Mouse (Mus musculus) forebrain, embryonic 15.5 days (tissue): ENCODE measurements at regions not wholly inside any gene's neighbourhood (a gene's known extent, or its start where the extent isn't known, plus 50 kb on each side); places are given as distances from the start of the nearest gene placed in this dataset.
A peak's percentile ranks its signal among the peaks of the same experiment; 100 is the strongest.

Experiments
- ATAC-seq: fragments of 200-750 bp; cut with Nextera tagmentation; replicated peaks from 2 replicates; pipeline ENCODE4 v1.8.0; 2017; ENCODE audit warnings: mild to moderate bottlenecking, moderate TSS enrichment, moderate library complexity
- H3K27ac ChIP-seq: fragments of 300-500 bp; sonication (generic); replicated peaks from 2 replicates; pipeline ENCODE4 v1.5.1; 2015; ENCODE audit warnings: mild to moderate bottlenecking, inconsistent platforms
- H3K27me3 ChIP-seq: fragments of 300-500 bp; sonication (generic); 2 replicates; pipeline ENCODE4 v1.6.1; 2015; ENCODE audit warnings: inconsistent platforms
- H3K36me3 ChIP-seq: fragments of 300-500 bp; sonication (generic); 2 replicates; pipeline ENCODE4 v1.6.1; 2015; ENCODE audit warnings: mild to moderate bottlenecking, inconsistent platforms
- H3K4me1 ChIP-seq: fragments of 300-500 bp; sonication (generic); 2 replicates; pipeline ENCODE4 v1.6.1; 2015; ENCODE audit warnings: inconsistent platforms
- H3K4me2 ChIP-seq: fragments of 300-500 bp; sonication (generic); replicated peaks from 2 replicates; pipeline ENCODE4 v1.6.1; 2015; ENCODE audit warnings: mild to moderate bottlenecking, inconsistent platforms
- H3K4me3 ChIP-seq: fragments of 300-500 bp; sonication (generic); 2 replicates; pipeline ENCODE4 v1.5.1; 2015; ENCODE audit warnings: mild to moderate bottlenecking, inconsistent platforms
- H3K9ac ChIP-seq: fragments of 300-500 bp; sonication (generic); replicated peaks from 2 replicates; pipeline ENCODE4 v1.6.1; 2015; ENCODE audit warnings: mild to moderate bottlenecking, inconsistent platforms
- H3K9me3 ChIP-seq: fragments of 300-500 bp; sonication (generic); 2 replicates; pipeline ENCODE4 v1.6.1; 2016; ENCODE audit warnings: inconsistent platforms
- WGBS: fragments of 180-500 bp; shearing (Covaris S2); methylation state at CpG from one replicate; pipeline ENCODE4 v1.1.7; 2015; ENCODE audit warnings: mixed read lengths; 5-methylcytosine and 5-hydroxymethylcytosine counted together

DNA sequence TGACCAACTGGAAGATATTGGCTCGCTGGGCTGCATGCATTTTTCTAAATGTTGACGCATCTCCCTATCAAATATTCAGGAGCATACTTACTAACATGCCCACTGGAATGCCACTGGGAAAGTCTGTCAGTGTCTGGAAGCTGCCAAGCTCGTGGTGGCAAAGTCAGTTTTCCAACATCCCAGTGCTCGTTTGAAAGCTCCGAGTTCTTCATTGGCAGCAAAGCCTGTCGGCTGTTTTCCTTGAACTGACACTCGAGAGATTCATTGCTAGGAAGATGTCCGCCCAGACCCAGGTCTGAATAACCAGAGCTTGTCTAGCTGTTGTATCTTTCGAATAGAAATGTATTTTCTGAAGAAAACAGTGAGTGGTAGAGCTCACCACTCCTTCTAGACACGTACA, 72.1 kb downstream of the Fam43a start:
- Histone ChIP-seq H3K9ac (no peak overlapping the region), H3K4me2 (no peak overlapping the region), H3K4me1 (0 out of 2 replicates have a peak, but pooled peaks cover 5% of the 10 kb centered on the region), H3K27ac (no peak overlapping the region), H3K36me3 (no peaks in the 10 kb centered on the region), H3K4me3 (no peak overlapping the region), H3K9me3 (no peaks in the 10 kb centered on the region), H3K27me3 (no peaks in the 10 kb centered on the region)
- no peak for ATAC-seq
- WGBS: 63% methylated on average over 10 of the region's 10 CpGs

DNA sequence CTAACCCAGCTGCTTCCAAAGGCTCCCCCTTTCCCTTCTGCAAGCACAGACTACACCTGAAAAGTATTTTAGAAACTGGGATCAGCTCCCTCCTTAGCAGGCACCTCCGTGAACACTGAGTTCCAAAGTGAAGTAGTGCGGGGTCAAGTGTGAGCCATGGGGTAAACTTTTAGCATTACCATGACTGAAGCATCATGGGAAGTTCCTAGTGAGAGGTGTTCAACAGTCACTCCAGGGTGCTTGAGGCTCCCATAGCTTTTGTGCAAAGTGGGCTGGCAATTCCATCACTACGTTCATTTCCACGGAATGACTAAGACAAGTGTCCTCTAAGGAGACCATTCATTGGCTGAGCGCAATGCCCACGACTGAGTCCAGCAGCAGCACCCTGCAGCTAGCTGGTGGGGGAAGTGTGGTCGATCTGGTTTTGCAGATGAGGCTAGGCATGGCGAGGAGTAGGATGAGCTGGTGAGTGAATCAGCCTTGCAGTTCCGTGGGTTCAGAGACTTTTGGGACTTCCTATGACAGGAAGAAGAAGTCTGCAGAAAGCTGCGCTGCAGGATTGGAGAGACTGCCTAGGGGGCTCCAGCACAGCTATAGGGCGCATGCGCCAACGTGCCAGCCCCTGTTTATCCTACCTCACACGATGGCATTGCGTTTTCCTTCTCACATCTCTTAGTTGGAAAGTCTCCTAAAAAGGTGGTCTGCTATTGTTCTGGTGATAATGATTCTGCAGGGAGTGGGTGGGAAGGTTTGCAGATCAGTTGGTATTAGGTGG, 73.4 kb downstream of the Fam43a start:
- Histone ChIP-seq H3K4me1 (0 out of 2 replicates have a peak, but pooled peaks cover 5% of the 10 kb centered on the region), H3K4me3 (no peak overlapping the region), H3K36me3 (no peaks in the 10 kb centered on the region), H3K27me3 (no peaks in the 10 kb centered on the region), H3K4me2 (no peak overlapping the region), H3K9ac (no peak overlapping the region), H3K27ac (no peak overlapping the region), H3K9me3 (no peaks in the 10 kb centered on the region)
- WGBS: 74% methylated on average over 15 of the region's 15 CpGs
- ATAC-seq: no peak

DNA sequence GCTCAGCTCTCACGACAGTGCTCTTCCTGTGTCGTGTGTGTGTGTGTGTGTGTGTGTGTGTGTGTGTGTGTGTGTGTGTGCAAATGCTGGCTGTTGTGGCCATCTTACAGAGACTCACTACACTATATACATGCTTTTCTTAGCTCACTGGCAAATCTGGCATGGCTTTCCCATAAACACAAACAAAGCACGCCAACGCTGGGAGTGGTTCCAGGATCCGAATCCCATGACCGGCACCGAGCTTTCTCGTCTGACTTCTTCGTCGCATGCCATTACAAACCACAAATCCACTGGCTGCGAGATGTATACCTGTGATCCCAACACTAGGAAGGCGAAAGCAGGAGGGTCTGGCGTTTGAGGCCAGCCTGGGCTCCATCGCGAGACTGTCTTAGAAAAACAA, 74.1 kb downstream of the Fam43a start:
- no peak for ATAC-seq
- Histone ChIP-seq H3K4me3 (no peak overlapping the region), H3K9me3 (no peaks in the 10 kb centered on the region), H3K27ac (no peak overlapping the region), H3K27me3 (no peaks in the 10 kb centered on the region), H3K4me2 (no peak overlapping the region), H3K4me1 (0 out of 2 replicates have a peak, but pooled peaks cover 5% of the 10 kb centered on the region), H3K9ac (no peak overlapping the region), H3K36me3 (no peaks in the 10 kb centered on the region)
- 65% methylated on average over 15 of the region's 15 CpGs for WGBS

DNA sequence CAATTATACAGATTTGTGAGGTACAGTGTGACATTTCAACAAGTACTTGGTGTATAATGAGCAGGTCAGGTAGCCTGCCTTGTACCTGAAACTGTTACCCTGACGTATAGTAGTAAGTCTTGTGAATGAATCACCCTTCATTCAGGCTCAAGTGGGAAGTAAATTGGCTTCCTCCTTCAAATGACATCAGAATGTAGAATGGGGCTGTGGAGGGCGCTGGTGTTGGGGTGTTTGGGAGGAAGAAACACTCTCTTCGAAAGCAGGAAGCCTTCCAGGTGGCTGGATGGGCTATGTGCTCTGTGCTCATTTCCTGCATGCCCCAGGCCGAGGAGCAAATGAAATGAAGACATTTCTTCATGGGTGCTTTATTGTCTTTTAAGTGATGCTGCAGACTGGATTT, 76.3 kb downstream of the Fam43a start:
- no peak for ATAC-seq
- whole genome bisulfite sequencing: 81% methylated on average over 4 of the region's 4 CpGs
- no peaks in the 10 kb centered on the region for H3K27me3 ChIP-seq
- H3K9ac ChIP-seq: no peak overlapping the region
- no peak overlapping the region for H3K4me3 ChIP-seq
- H3K36me3 ChIP-seq: no peaks in the 10 kb centered on the region
- no peak overlapping the region for H3K27ac ChIP-seq
- no peaks in the 10 kb centered on the region for H3K9me3 ChIP-seq
- H3K4me2 ChIP-seq: no peak overlapping the region
- H3K4me1 ChIP-seq: 0 out of 2 replicates have a peak, but pooled peaks cover 5% of the 10 kb centered on the region

DNA sequence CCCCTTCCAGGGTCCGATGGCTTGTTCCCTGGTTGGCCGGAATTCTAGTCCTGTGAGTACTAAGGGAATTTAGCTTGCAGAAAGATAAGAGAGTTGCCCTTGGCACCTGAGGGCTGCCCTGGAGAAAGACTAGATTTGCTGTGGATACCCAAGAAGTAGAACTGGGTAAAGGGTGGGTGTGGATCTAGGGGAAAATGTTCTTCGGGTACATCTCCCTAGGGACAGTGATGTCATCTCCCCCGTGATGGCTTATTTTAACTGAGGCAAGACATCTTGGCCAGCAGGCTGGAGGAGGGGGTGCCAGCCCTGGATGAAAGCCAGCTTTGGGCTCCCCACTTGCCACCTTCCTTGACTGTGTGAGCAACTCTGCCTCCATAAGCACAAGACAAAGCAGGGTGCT, 77.5 kb downstream of the Fam43a start:
- 0 out of 2 replicates have a peak, but pooled peaks cover 5% of the 10 kb centered on the region for H3K4me1 ChIP-seq
- no peak overlapping the region for H3K4me3 ChIP-seq
- no peak overlapping the region for H3K4me2 ChIP-seq
- no peak overlapping the region for H3K9ac ChIP-seq
- whole genome bisulfite sequencing: 95% methylated on average over 4 of the region's 4 CpGs
- H3K27ac ChIP-seq: no peak overlapping the region
- H3K9me3 ChIP-seq: no peaks in the 10 kb centered on the region
- no peaks in the 10 kb centered on the region for H3K36me3 ChIP-seq
- ATAC-seq: no peak
- no peaks in the 10 kb centered on the region for H3K27me3 ChIP-seq

DNA sequence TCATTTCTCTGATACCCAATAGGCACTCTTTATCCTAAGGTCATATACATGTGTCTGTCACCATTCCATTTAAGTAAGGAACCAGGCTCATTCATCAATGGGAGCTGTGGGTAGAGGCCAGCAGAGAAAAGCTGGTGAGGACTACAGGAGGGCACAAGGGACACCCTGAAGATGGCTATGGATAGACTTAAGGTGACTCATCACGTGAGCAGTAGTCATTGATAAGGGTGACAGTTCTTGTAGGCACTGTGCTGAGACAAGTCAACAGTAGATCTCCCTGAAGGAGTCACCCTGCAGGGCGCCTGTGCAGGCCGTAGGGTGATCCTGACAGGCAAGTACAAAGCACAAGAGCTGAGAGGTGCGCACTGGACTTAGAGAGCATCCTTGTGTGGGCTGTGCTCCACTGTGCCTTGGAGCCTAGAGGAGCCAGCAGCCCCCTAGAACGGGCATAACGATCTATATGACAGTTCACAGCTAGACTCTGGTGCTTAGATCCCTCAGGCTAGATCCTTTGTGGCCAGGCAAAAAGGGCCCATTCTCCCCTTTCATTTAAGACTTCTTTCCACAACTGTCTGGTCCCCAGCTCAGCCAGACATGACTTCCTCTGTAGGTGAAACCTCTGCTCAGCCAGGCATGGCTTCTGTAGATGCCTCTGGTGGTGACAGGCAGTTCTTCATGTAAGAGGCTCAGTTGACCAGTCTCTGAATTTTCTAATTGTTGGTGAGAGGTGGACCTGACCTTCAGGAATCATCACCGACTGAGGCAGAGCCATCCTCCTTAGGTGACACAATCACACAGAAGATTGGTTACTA, 78.6 kb downstream of the Fam43a start:
- Histone ChIP-seq H3K9me3 (no peaks in the 10 kb centered on the region), H3K4me3 (no peak overlapping the region)
- no peak for ATAC-seq

DNA sequence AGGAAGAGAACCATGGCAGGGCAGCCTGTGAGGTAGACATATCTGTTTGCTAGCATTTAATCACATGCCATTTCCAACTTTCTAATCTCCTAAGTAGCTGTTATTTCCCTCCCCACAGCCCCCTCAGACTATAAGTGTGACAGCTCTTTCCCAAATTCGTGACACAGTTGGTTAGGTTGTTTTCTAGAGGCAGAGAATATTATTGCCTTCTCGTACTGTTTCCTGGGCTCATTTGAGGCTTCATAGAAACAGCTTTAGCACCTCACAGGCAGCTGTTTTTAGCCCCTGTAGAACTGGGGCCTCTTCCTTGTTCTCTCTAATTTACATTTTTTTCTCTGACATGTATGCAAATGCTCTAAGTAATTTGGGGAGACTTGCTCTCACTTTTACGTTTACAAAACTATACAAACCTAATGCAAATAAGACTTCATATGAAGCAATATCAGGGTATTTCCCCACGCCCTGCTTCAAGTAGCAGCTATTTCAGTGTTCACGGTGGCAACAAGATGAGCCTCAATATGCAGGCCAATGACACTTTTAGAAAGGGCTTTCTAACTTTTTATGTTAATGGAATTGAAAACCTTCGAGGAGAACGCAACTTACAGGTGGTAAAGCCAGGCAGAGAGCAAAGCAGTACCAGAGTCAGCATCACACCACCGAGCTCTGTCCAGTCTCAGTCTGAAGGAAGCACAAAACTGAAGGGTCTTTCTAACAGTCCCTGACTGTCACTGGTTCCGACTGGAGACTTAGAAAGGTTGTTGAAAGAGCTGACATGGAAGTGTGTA, 79.4 kb downstream of the Fam43a start:
- 85% methylated on average over 9 of the region's 9 CpGs for WGBS
- no peak for ATAC-seq
- no peak overlapping the region for H3K9ac ChIP-seq
- no peaks in the 10 kb centered on the region for H3K36me3 ChIP-seq
- H3K27me3 ChIP-seq: no peaks in the 10 kb centered on the region
- no peak overlapping the region for H3K4me2 ChIP-seq
- no peak overlapping the region for H3K4me3 ChIP-seq
- H3K9me3 ChIP-seq: no peaks in the 10 kb centered on the region
- H3K27ac ChIP-seq: no peak overlapping the region
- no peaks in the 10 kb centered on the region for H3K4me1 ChIP-seq

More for the DNA sequence above, 78.6 kb downstream of the Fam43a start:
- WGBS: 82% methylated on average over 7 of the region's 7 CpGs
- no peaks in the 10 kb centered on the region for H3K36me3 ChIP-seq
- H3K9ac ChIP-seq: no peak overlapping the region
- no peak overlapping the region for H3K4me2 ChIP-seq
- H3K27ac ChIP-seq: no peak overlapping the region
- no peaks in the 10 kb centered on the region for H3K27me3 ChIP-seq
- 0 out of 2 replicates have a peak, but pooled peaks cover 2% of the 10 kb centered on the region for H3K4me1 ChIP-seq

DNA sequence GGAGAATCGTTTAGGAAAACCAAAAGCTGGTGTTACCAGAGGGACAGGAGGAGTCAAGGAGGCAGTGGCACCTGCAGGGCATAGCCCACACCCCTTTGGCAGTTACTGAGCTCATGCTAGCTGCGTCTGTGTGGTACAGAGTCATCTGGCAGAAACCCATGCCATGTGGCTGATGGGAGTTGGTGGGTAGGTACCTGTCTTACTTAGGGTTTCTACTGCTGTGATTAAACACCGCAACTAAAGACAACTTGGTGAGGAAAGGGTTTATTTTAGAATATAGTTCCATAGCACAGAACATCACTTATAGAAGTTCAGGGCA, 79.9 kb downstream of the Fam43a start:
- ATAC-seq: no peak
- Histone ChIP-seq H3K27me3 (no peaks in the 10 kb centered on the region), H3K27ac (no peak overlapping the region), H3K9me3 (no peaks in the 10 kb centered on the region), H3K4me1 (no peaks in the 10 kb centered on the region), H3K9ac (no peak overlapping the region), H3K4me3 (no peak overlapping the region), H3K4me2 (no peak overlapping the region), H3K36me3 (no peaks in the 10 kb centered on the region)
- 88% methylated on average over 3 of the region's 3 CpGs for WGBS

DNA sequence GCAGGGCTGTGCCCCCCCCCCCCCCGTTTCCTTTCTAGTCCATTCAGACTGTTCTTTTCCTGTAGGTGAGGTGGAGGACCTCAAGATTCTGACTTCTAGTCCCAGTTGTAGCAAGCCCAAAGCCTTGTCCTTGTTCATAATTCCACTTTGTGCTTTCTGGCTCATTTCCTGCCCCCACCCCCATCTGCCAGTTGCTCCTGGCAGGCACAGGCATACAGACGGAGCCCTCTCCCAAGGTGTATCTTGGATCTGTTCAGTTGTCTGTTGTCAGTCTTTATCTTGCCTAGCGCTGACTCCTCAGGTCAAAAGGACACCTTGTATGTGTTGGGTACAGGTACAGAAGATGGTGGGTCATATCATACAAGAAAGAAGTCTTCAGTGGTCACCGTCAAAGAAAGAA, 81.9 kb downstream of the Fam43a start:
- WGBS: 77% methylated on average over 4 of the region's 4 CpGs
- Histone ChIP-seq H3K4me2 (no peak overlapping the region), H3K27ac (no peak overlapping the region), H3K36me3 (no peaks in the 10 kb centered on the region), H3K4me3 (no peak overlapping the region), H3K27me3 (no peaks in the 10 kb centered on the region), H3K4me1 (no peaks in the 10 kb centered on the region), H3K9ac (no peak overlapping the region), H3K9me3 (no peaks in the 10 kb centered on the region)
- ATAC-seq: no peak

DNA sequence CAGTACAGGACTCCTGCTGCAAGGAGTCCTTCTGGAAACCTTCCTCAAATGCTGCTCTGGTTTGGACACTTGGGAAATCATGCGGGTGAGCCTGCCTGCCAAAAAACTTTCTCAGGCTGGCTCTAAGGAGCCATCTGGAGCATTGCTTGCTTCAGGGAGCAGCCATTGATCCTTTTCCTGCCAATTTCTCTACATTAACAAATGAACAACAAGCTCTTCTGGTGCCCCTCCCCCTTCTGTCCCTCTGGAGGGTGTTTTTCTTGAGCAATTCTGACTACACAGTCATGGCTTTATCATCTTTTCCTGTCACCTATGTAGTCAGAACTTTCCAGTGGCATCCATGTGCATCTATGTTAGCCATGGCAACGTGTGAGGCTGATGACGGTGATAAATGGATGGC, 84.5 kb downstream of the Fam43a start:
- peak; percentile 66; the same call in 1 of the 2 replicates for ATAC-seq

DNA sequence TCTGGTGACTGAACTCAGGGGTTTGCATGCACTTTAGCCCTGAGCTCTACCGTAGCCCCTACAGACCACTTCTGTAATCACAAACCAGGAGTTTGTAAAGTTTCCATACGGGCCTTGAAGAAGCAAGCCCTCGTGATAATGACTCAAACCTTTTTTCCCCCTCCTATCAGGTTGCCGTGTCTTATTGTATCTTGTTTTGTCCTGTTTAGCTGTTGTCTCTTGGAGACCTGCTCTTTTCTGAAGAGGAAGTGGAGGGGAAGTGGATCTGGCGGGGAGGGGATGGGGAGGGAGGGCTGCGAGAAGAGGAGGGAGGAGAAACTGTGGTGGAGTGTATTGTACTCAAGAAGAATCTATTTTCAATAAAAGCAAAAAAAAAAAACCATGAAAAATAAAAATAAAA, 87.0 kb downstream of the Fam43a start:
- no peak for ATAC-seq
- 76% methylated on average over 6 of the region's 6 CpGs for WGBS
- H3K27me3 ChIP-seq: no peaks in the 10 kb centered on the region

More for the DNA sequence above, 84.5 kb downstream of the Fam43a start:
- Histone ChIP-seq H3K4me1 (no peaks in the 10 kb centered on the region), H3K4me3 (no peak overlapping the region), H3K4me2 (no peak overlapping the region), H3K9me3 (no peaks in the 10 kb centered on the region), H3K27me3 (no peaks in the 10 kb centered on the region), H3K27ac (no peak overlapping the region), H3K9ac (no peak overlapping the region), H3K36me3 (no peaks in the 10 kb centered on the region)
- 81% methylated on average over 3 of the region's 3 CpGs for WGBS

DNA sequence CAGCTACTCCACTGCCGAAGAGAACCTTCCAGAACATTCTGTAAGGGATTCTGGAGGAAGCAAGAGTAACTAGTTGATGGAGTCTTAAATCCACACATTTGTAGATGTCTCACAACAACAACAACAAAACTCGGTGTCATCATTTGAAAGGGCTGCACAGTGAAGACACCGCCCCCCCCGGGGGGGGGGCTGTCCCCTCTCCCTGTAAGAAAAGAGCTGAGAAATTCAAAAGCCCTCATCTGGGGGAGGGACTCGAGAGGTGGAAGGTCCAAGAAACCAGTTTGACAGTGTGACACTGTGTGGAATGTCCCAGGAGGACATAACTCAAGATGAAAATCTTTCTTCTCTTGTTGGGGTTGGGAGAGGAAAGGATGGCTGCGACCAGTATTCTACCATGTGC, 87.7 kb downstream of the Fam43a start:
- Histone ChIP-seq H3K4me3 (no peak overlapping the region), H3K36me3 (no peaks in the 10 kb centered on the region), H3K4me2 (no peak overlapping the region), H3K9me3 (no peaks in the 10 kb centered on the region), H3K9ac (no peak overlapping the region), H3K4me1 (peaks cover 5% of the 10 kb centered on the region; the same call in 1 of the 2 replicates), H3K27ac (no peak overlapping the region), H3K27me3 (no peaks in the 10 kb centered on the region)
- no peak for ATAC-seq
- 86% methylated on average over 6 of the region's 6 CpGs for WGBS

More for the DNA sequence above, 87.0 kb downstream of the Fam43a start:
- Histone ChIP-seq H3K9me3 (no peaks in the 10 kb centered on the region), H3K9ac (no peak overlapping the region), H3K27ac (no peak overlapping the region), H3K4me3 (no peak overlapping the region), H3K36me3 (no peaks in the 10 kb centered on the region), H3K4me1 (peaks cover 5% of the 10 kb centered on the region; the same call in 1 of the 2 replicates), H3K4me2 (no peak overlapping the region)
